Mouse (Mus musculus): ENCODE measurements at regions not wholly inside any gene's neighbourhood (a gene's known extent, or its start where the extent isn't known, plus 50 kb on each side); places are given as distances from the start of the nearest gene placed in this dataset.

DNA sequence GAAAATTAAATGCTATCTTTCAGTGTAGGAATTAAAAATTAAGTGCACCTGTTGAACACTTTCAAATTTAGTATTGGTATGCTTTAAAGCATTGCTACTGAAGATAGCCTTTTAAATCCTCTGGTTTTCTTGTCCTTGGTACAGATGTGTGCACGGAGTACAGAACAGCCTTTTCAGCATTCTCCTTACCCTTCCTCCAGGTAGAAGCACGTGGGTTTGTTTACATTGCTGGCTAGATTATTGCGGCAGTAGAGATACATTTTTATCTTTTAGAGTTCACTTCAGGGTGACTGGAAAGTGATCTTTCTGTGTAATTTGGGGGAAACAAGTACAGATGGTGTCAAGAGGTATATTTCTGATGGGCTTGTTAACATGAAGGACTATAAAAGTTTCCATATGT is 89.9 kb downstream of the Gm13691 start:
- no peaks in the 10 kb centered on the region for H3K36me3 ChIP-seq (ENCODE audit: control insufficient read depth in 1 of 2, insufficient read depth in 2 of 2, low read length in 2 of 2)

DNA sequence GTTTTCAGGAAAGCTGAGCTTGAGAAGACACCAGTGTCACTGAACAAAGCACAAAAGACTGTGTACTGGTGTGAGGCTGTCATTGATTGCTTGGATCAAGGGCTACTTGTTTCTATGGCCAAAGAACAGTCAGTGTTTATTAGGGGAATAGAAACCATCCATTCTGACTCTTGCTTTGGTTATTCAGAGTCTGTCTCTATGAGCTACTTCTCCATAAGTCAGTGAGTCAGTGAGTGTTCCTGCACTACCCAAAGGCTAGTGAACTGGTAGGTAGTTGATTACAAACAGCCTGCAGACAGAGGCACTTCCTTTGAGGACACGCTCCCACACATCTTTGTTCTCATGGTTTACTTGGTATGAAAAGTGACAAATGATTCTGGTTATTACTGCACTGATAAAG is 104.4 kb downstream of the Gm13691 start:
- H3K79me2 ChIP-seq (ENCODE audit: control insufficient read depth, insufficient read depth, low read length, poor library complexity) = no peaks in the 10 kb centered on the region
- TF ChIP-seq RCOR1 (IDR thresholded peaks at IDR 0.05; ENCODE audit: low read depth, low read length) (no peak), MXI1 (IDR thresholded peaks at IDR 0.05; ENCODE audit: low read depth, low read length) (no peak), HCFC1 (IDR thresholded peaks at IDR 0.05; ENCODE audit: low read depth, low read length) (no peak), BHLHE40 (IDR thresholded peaks at IDR 0.05; ENCODE audit: borderline replicate concordance, low read depth, low read length) (no peak), POLR2A (IDR thresholded peaks at IDR 0.05; ENCODE audit: control insufficient read depth in 1 of 2, insufficient read depth in 1 of 2, low read depth in 1 of 2, low read length in 2 of 2, poor library complexity in 1 of 2) (no peak), SIN3A (IDR thresholded peaks at IDR 0.05; ENCODE audit: low read length) (no peak), ZC3H11A (IDR thresholded peaks at IDR 0.05; ENCODE audit: low read depth, low read length) (no peak), TAL1 (IDR thresholded peaks at IDR 0.05; ENCODE audit: low read length) (no peak)
- DNase-seq (ENCODE audit: low read depth, low spot score) = no peak
- H3K27me3 ChIP-seq (ENCODE audit: control insufficient read depth in 1 of 2, insufficient read depth in 2 of 2, low read length in 2 of 2) = no peaks in the 10 kb centered on the region
- no peaks in the 10 kb centered on the region for H3K9me3 ChIP-seq (replicated peaks; ENCODE audit: insufficient read depth, low read length)
- H3K36me3 ChIP-seq (ENCODE audit: control insufficient read depth in 1 of 2, insufficient read depth in 2 of 2, low read length in 2 of 2) = no peaks in the 10 kb centered on the region
- no peak overlapping the region for H3K27ac ChIP-seq (ENCODE audit: control insufficient read depth, low read depth, low read length)
- no peak overlapping the region for H3K9ac ChIP-seq (ENCODE audit: control insufficient read depth, low read depth, low read length, poor library complexity, severe bottlenecking)
- H3K4me1 ChIP-seq (ENCODE audit: control insufficient read depth in 1 of 2, insufficient read depth in 2 of 2, low read length in 2 of 2) = no peaks in the 10 kb centered on the region
- no peak overlapping the region for H3K4me3 ChIP-seq (ENCODE audit: control insufficient read depth in 1 of 2, insufficient read depth in 1 of 2, low read depth in 2 of 2, low read length in 2 of 2)

More for the DNA sequence above, 89.9 kb downstream of the Gm13691 start:
- no peaks in the 10 kb centered on the region for H3K9me3 ChIP-seq (replicated peaks; ENCODE audit: insufficient read depth, low read length)
- H3K27ac ChIP-seq (ENCODE audit: control insufficient read depth, low read depth, low read length) = no peak overlapping the region
- H3K9ac ChIP-seq (ENCODE audit: control insufficient read depth, low read depth, low read length, poor library complexity, severe bottlenecking) = no peak overlapping the region
- no peaks in the 10 kb centered on the region for H3K4me1 ChIP-seq (ENCODE audit: control insufficient read depth in 1 of 2, insufficient read depth in 2 of 2, low read length in 2 of 2)
- TF ChIP-seq CHD1 (IDR thresholded peaks at IDR 0.05; ENCODE audit: low read depth, low read length) (no peak), MAZ (IDR thresholded peaks at IDR 0.05; ENCODE audit: low read depth, low read length) (no peak), UBTF (IDR thresholded peaks at IDR 0.05; ENCODE audit: borderline replicate concordance, insufficient read depth, low read depth, low read length) (no peak), GABPA (IDR thresholded peaks at IDR 0.05; ENCODE audit: low read depth, low read length) (no peak), POLR2AphosphoS2 (IDR thresholded peaks at IDR 0.05; ENCODE audit: low read length) (no peak), TBP (IDR thresholded peaks at IDR 0.05; ENCODE audit: low read depth, low read length) (no peak), ZKSCAN1 (IDR thresholded peaks at IDR 0.05; ENCODE audit: low read depth, low read length) (no peak), SIN3A (IDR thresholded peaks at IDR 0.05; ENCODE audit: low read length) (no peak), SMC3 (IDR thresholded peaks at IDR 0.05; ENCODE audit: low read depth, low read length) (no peak), E2F4 (IDR thresholded peaks at IDR 0.05; ENCODE audit: borderline replicate concordance, low read depth, low read length) (no peak), MYC (IDR thresholded peaks at IDR 0.05; ENCODE audit: low read depth, low read length) (no peak), GATA1 (IDR thresholded peaks at IDR 0.05; ENCODE audit: low read depth, low read length) (no peak), ZMIZ1 (IDR thresholded peaks at IDR 0.05; ENCODE audit: low read depth, low read length) (no peak), KAT2A (conservative IDR thresholded peaks at IDR 0.05; ENCODE audit: low read depth, low read length) (no peak), ETS1 (IDR thresholded peaks at IDR 0.05; ENCODE audit: low read depth, low read length) (no peak), TCF12 (IDR thresholded peaks at IDR 0.05; ENCODE audit: low read depth, low read length) (no peak)
- DNase-seq (ENCODE audit: low read depth, low spot score) = no peak
- H3K4me3 ChIP-seq (ENCODE audit: control insufficient read depth in 1 of 2, insufficient read depth in 1 of 2, low read depth in 2 of 2, low read length in 2 of 2) = no peak overlapping the region
- no peaks in the 10 kb centered on the region for H3K79me2 ChIP-seq (ENCODE audit: control insufficient read depth, insufficient read depth, low read length, poor library complexity)
- H3K27me3 ChIP-seq (ENCODE audit: control insufficient read depth in 1 of 2, insufficient read depth in 2 of 2, low read length in 2 of 2) = no peaks in the 10 kb centered on the region; a peak in 1 of 4 replicates

Measured in MEL (cell line).